Mouse (Mus musculus) left cerebral cortex, adult 8-10 months (tissue): ENCODE data around the gene Vmn1r180. TPM values are rescaled to one million over a fixed set of nuclear protein-coding genes. Genes with fewer than 3 reads are reported as not detected.
"Not testable (repeated sequence)": the region's sequence is repeated elsewhere in the genome, so short reads cannot be mapped to it uniquely, and the experiment has no call there.

Source experiments
- DNase-seq, 2 experiments: peaks; one replicate each; pipeline ENCODE4 v3.0.0; 2022; ENCODE audit warnings: low spot score in 2 of 2
- total RNA-seq, 4 experiments: library from RNA; stranded (reverse); gene quantifications; 2 replicates each; pipeline ENCODE4 v1.2.4; 2022

Vmn1r180 gene
- not detected for total RNA-seq

GRCm38 (mm10) chr7:23950332-23950731 lies at the start of gene Vmn1r180:
TSS of gene Vmn1r180 (plus strand) at chr7:23950632.
- no peak for DNase-seq

- DNase-seq, result no peak
Measured at GRCm38 (mm10) chr7:23926678-23927077, 23.8 kb upstream of the Vmn1r180 start, which contains the start of gene Vmn1r179. TSS of gene Vmn1r179 (plus strand) at chr7:23926978.

GRCm38 (mm10) chr7:23968044-23968443 lies 17.6 kb downstream of the Vmn1r180 start:
- not testable (repeated sequence) for DNase-seq

- not testable (repeated sequence) for DNase-seq
Measured at GRCm38 (mm10) chr7:23974315-23974714, 23.9 kb downstream of the Vmn1r180 start, which contains the start of gene Vmn1r181. TSS of gene Vmn1r181 (plus strand) at chr7:23974615.

GRCm38 (mm10) chr7:24001391-24001790 lies 51.0 kb downstream of the Vmn1r180 start, which contains the start of gene V1rd19:
TSS of gene V1rd19 (plus strand) at chr7:24001691.
- DNase-seq, result no peak

Other genes with a start within 250 kb of the Vmn1r180 start
- not detected for gene Vmn1r173, start 249.9 kb upstream of the Vmn1r180 start, total RNA-seq
- gene Vmn1r174, start 198.4 kb upstream of the Vmn1r180 start, total RNA-seq, result not detected
- gene Vmn1r175, start 140.0 kb upstream of the Vmn1r180 start, total RNA-seq, result not detected
- not detected for gene Vmn1r176, start 113.3 kb upstream of the Vmn1r180 start, total RNA-seq
- not detected for gene Vmn1r177, start 84.2 kb upstream of the Vmn1r180 start, total RNA-seq
- gene Vmn1r178, start 58.6 kb upstream of the Vmn1r180 start, total RNA-seq, result not detected
- not detected for gene Vmn1r179, start 23.7 kb upstream of the Vmn1r180 start, total RNA-seq
- not detected for gene Vmn1r181, start 24.0 kb downstream of the Vmn1r180 start, total RNA-seq
- gene V1rd19, start 51.1 kb downstream of the Vmn1r180 start, total RNA-seq, result not detected
- not detected for gene Vmn1r183, start 102.6 kb downstream of the Vmn1r180 start, total RNA-seq
- gene Zfp180, start 131.3 kb downstream of the Vmn1r180 start, total RNA-seq, result 10 to 100 TPM; 48.8 to 63.0 (median 52.7) TPM
- gene Zfp112, start 161.7 kb downstream of the Vmn1r180 start, total RNA-seq, result 10 to 100 TPM; 11.7 to 12.4 (median 12.1) TPM
- 10 to 100 TPM; 19.7 to 23.1 (median 21.6) TPM for gene Zfp235, start 183.5 kb downstream of the Vmn1r180 start, total RNA-seq
- 1 to 10 TPM; 2.7 to 4.8 (median 3.1) TPM for gene Zfp114, start 224.4 kb downstream of the Vmn1r180 start, total RNA-seq